Mouse (Mus musculus): ENCODE measurements around the gene Gpr135.

Gpr135 gene

DNA sequence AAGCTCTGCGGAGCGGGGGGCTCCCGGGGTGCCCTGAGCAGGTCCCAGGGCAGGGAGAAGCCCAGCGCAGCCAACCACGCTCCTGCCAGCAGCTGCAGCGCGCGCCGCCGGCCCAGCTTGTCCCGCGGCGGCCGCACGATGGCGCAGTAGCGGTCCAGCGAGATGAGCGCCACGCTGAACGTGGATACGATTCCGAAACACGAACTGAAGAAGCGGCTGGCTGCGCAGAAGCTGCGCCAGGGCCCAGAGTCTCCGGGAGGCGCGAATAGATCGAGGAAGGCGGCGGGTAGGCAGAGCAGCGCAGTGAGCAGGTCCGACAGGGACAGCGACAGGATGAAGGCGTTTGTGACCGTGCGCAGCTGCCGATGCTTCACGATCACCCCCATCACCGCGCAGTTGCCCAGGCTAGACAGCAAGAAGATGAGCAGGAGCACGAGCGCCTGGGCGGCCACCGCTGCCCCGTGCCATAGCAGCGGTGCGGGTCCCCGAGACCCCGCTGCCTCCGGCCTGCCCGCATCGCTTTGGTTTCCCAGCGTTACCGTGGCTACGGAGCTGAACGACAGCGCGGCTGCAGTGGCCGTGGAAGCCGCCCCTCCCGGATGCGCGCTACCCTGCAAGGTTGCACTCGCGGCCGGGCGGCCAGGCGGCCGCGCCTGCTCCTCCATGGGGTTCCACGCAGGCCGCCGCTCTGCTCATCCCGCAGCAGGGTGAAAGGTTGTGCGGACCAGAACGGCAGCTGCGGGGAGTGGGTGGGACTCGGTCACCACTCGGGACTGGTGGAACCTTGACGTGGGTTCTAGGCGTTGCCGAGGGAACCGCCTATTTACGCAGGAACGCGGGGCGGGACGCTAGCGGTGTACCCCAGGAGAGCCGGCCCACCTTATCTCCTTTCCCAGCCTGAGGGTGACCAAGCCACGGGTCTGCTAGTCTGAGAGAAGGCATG lies at the start of gene Gpr135:
Gpr135 (minus strand) TSS at position 799 of the 943 bp plus-strand sequence.
- peak; percentile 81 for DNase-seq

DNA sequence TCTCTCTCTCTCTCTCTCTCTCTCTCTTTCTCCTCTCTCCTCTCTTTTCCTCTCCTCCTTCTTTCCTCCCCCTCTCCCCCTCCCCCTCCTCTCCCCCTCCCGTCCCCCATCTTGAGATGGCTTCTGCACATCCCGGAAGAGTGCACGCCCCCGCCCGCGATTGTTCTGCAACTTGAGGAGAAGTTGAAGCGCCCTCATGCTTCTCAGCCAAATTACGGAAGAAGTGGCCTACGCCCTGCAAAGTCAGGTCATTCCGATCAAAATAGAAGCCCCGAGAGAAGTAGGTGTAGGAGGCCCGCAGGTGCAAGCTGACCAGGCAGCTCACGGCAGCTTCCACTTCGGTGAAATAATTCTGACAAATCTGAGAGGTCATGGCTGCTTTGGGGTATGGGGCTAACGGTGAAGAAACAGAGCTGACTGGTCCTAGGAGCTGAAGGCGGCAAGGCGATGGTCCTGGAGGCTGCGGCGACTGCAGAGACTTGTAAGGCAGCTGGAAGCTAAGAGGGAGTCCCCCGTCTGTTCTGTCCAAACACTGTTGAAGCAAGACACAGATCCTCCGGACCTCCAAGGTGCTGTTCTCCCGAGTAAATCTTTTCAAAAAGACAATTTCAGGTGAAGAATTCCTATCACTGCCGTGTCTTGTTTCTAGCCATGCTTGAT lies 44.9 kb upstream of the Gpr135 start:
- no peak for DNase-seq

- DNase-seq: no peak
Measured at GRCm38 (mm10) chr12:72115126-72115525, 44.2 kb upstream of the Gpr135 start.

GRCm38 (mm10) chr12:72104525-72105281 lies 33.8 kb upstream of the Gpr135 start:
- DNase-seq: peak; percentile 72

GRCm38 (mm10) chr12:72104027-72104426 lies 33.1 kb upstream of the Gpr135 start:
- no peak for DNase-seq

GRCm38 (mm10) chr12:72102776-72103175 lies 31.9 kb upstream of the Gpr135 start:
- no peak for DNase-seq

DNA sequence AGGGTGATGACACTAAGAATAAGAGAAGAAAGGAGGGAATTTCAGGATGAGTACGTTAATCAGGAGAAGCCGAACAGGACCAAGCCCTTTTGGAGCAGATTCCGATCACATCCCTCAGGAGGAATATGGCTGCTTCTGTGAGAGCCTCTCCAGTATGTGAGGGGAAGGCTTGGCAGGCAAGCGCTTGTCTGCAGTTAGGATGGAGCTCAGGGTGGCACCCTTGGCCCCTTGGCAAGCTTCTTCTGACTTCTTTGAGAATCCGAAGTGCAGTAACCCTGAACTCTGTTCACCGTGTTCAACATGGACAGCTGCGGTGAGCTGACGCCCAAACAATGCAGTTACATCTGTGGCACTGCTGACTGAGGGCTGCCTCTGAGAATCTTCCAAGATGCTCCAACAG lies 26.0 kb upstream of the Gpr135 start:
- DNase-seq: no peak

GRCm38 (mm10) chr12:72089802-72090201 lies 18.9 kb upstream of the Gpr135 start:
- DNase-seq: no peak

- DNase-seq: no peak
Measured at GRCm38 (mm10) chr12:72086166-72086825, 15.4 kb upstream of the Gpr135 start.

DNA sequence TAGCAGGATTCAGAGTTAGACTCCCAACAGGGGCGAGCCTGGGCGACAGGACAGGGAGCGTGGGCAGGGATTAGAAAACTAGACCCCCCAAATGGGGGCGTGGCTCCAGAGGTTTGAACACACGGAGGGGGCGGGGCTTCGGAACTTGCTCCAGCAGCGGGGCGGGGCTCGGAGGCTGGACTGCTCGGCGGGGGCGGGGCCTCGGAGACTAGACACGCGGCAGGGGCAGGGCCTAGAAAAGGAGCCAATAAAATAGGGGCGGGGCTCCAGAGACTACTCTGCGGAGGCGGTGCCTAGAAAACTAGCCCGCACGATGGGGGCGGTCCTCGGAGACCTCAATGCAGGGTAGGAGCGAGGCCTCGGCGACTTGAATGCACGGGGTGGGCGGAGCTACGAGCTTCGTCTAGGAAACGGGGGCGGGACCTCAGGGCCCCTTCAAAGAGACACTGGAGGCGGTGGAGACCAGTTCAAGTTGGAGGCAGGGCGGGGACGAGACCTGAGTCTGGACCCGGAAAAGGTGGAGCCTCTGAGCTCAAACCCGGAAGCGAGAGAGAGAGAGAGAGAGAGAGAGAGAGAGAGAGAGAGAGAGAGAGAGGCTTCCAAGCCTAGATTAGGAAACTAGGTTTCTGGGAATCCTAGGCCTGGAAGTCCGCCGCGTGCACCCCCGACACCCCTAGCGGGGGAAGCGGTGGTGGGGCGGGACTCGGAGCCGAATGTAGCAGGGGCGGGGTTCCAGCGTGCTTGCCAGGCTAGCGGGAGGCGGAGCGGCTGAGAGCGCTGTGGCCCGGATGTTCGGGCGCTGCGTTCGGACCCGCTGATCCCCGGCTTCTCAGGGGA lies 14.6 kb upstream of the Gpr135 start, which contains the start of the genes L3hypdh and Jkamp:
L3hypdh (minus strand) TSS at position 111 of the 837 bp plus-strand sequence.
Jkamp (plus strand) TSS at position 261 of the 837 bp plus-strand sequence.
- DNase-seq: peak; percentile 99

DNA sequence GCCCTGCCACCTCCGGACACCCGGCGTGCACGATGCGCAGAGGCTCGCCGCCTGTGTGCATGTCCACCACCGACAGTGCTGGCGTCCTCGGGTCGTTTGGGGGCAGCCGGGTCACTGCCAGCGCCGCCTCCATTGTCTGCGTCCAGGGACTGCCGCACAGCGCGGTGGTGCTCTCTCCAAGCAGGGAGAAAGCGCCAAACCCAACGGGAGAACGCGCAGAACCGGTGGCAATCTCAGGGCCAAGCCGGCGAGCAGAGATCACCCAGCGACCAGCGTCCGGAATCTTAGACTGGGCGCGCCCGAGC lies 14.1 kb upstream of the Gpr135 start:
- no peak for DNase-seq

GRCm38 (mm10) chr12:72084261-72085023 lies 13.5 kb upstream of the Gpr135 start:
- DNase-seq: peak; percentile 44

DNA sequence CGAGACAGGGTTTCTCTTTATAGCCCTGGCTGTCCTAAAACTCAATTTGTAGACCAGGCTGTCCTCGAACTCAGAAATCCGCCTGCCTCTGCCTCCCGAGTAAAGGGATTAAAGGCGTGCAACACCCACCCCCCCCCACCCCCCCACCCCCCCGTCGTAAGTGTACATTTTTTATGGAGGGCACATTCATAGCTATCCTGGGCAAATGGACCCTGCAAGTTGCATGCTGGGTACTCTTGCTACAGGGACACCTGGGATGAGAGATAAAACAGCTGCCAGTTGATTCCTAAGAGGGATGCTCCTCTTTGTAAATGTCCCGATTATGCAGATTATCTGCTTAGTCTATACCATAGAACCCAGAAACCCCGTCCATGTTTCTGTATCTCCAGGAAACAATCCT lies 12.3 kb upstream of the Gpr135 start:
- no peak for DNase-seq

- peak; percentile 23 for DNase-seq
Measured at GRCm38 (mm10) chr12:72082370-72082769, 11.4 kb upstream of the Gpr135 start.

DNA sequence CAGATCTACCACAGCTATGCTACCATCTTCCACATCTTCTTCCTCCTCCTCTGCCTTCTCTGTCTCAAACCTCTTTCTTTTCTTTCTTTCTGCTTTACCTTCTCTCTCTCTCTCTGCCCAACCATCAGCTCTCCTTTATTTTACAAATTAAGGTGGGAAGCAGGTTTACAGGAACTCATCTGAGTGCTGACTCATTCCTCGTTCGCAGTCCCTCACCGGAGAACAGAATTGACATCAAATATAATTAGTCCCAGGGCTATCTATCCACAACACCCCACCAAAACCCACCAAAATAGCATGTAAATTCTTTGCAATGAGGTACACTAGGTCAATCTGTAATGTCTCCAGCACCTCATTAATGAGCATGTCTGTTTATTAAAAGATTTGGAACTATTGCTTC lies 11.0 kb upstream of the Gpr135 start:
- no peak for DNase-seq

DNA sequence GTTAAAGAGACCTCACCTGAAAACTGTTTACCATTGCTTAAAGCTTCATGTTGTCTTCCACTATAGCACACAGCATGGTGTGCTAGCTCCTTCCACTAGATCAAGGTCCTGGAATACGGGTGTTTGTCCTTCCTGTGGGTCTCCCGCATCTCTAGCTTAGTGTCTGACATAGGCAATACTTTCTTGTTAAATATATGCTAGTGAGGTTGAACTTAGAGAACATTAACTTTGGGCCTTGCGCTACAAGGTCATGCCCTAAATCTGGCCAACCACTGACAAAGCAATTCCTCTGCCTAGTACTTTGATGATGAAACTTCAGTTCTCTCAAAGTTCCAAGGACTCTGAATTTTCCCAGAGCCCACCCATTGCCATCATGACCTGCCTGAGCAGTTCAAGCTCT lies 7.3 kb upstream of the Gpr135 start:
- DNase-seq: no peak

DNA sequence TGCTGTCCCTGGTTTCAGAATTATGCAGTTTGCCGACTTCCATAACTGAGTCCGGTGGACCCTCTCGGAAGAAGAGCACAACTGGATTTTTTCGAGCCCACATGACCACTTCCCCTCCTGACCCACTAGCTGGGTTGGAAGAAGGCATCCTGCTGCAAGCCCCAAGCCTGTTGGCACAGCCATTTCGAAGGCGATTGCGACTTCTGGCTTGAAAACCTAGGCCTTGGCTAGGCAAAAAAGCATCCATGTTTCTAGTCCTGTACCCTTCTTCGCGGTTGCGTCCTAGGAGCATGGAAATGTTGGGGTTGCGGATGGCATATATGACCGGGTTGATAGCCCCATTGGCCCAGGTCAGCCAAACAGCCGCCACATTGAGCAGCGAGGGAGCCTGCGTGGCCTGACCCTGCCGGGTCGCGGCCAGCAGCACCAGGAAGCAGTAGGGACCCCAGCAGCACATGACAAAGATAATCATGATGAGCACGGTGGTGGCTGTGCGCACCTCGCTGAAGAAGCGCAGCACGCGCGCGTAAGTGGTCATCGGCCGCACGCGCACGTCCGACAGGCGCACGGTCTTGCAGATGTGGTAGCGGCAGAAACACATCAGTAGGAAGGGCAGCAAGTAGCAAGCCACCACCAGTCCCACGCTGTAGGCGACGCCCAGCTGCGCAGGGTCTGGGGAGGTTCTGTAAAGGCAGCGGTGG lies 1.1 kb downstream of the Gpr135 start:
- DNase-seq: no peak

GRCm38 (mm10) chr12:72057780-72058179 lies 13.1 kb downstream of the Gpr135 start:
- DNase-seq: no peak

DNA sequence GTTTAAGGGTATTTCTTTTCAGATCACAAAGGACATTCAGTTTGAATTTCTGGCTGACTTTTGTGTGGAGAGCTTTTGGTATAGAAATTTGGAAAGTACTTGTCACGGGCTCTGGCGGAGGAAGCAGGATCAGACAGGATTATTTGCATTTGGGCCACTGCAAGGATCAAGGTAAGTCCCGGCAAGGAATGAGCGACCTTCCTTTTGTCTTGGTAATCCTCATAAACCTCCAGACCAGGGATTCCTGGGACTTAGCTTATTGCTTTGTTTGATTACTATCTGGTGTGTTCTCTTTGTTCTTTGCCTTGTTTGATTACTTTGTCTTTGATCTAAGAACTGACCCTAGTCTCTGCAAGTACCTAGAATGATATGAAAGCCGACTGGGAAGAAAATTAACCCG lies 17.1 kb downstream of the Gpr135 start:
- DNase-seq: no peak

DNA sequence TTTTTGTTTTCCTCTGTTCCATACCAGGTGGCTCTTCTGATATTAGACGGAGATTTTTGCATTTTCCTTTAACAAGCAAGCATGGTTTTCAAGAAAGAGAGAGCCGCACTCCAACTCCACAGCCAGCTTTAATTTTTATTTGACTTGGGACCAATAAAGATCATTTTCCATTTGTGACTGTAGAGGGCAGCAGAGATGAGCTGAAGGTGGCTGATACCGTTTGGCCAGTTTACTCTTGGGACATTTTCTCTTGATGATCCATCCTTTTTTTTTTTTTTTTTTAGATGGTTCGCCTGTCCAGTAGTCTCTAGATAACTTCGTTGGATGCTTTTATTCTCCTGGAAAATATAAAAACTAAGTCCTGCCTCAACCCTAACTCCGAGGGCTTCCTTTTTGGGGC lies 17.6 kb downstream of the Gpr135 start:
- DNase-seq: no peak

Data from lung, postnatal 14 days (tissue).